Mouse (Mus musculus): ENCODE measurements at regions not wholly inside any gene's neighbourhood (a gene's known extent, or its start where the extent isn't known, plus 50 kb on each side); places are given as distances from the start of the nearest gene placed in this dataset.

GRCm38 (mm10) chr13:53996867-53997266, 58.6 kb downstream of the Drd1 start:
- no peak for DNase-seq

GRCm38 (mm10) chr13:53992863-53993451, 62.5 kb downstream of the Drd1 start:
- no peak for DNase-seq

GRCm38 (mm10) chr13:53979226-53979625, 76.3 kb downstream of the Drd1 start:
- no peak for DNase-seq

- no peak for DNase-seq
Observed at GRCm38 (mm10) chr13:53969421-53969820, 86.1 kb downstream of the Drd1 start.

- no peak for DNase-seq
Observed at GRCm38 (mm10) chr13:53956167-53956566, 99.3 kb downstream of the Drd1 start.

- DNase-seq: no peak
Observed at GRCm38 (mm10) chr13:53948056-53948455, 107.4 kb downstream of the Drd1 start.

- no peak for DNase-seq
Observed at GRCm38 (mm10) chr13:53945681-53946080, 109.8 kb downstream of the Drd1 start.

- DNase-seq: no peak
Observed at GRCm38 (mm10) chr13:53941005-53941747, 114.3 kb downstream of the Drd1 start.

- no peak for DNase-seq
Observed at GRCm38 (mm10) chr13:53935174-53935699, 120.3 kb downstream of the Drd1 start.

- DNase-seq: no peak
Observed at GRCm38 (mm10) chr13:53934457-53934856, 121.0 kb downstream of the Drd1 start.

GRCm38 (mm10) chr13:53926128-53926527, 129.4 kb downstream of the Drd1 start:
- no peak for DNase-seq

- DNase-seq: no peak
Observed at GRCm38 (mm10) chr13:53924433-53924832, 131.1 kb downstream of the Drd1 start.

- no peak for DNase-seq
Observed at GRCm38 (mm10) chr13:53923721-53924374, 131.7 kb downstream of the Drd1 start.

- no peak for DNase-seq
Observed at GRCm38 (mm10) chr13:53921796-53922195, 133.7 kb downstream of the Drd1 start.

- DNase-seq: no peak
Observed at GRCm38 (mm10) chr13:53919851-53920381, 135.6 kb downstream of the Drd1 start.

- DNase-seq: no peak
Observed at GRCm38 (mm10) chr13:53915456-53915855, 140.0 kb downstream of the Drd1 start.

GRCm38 (mm10) chr13:53914434-53914833, 141.1 kb downstream of the Drd1 start:
- DNase-seq: no peak

- no peak for DNase-seq
Observed at GRCm38 (mm10) chr13:53913501-53913900, 142.0 kb downstream of the Drd1 start.

GRCm38 (mm10) chr13:53911846-53912245, 143.7 kb downstream of the Drd1 start:
- DNase-seq: no peak

- no peak for DNase-seq
Observed at GRCm38 (mm10) chr13:53911261-53911660, 144.2 kb downstream of the Drd1 start.

- DNase-seq: no peak
Observed at GRCm38 (mm10) chr13:53910251-53910650, 145.3 kb downstream of the Drd1 start.

- no peak for DNase-seq
Observed at GRCm38 (mm10) chr13:53904471-53904870, 151.0 kb downstream of the Drd1 start.

GRCm38 (mm10) chr13:53903626-53904025, 151.9 kb downstream of the Drd1 start:
- no peak for DNase-seq

Measured in adrenal gland, adult 8-10 months (tissue).